Mouse (Mus musculus) stomach, postnatal 0 days (tissue): ENCODE measurements around the gene Gm45717. TPM values are rescaled to one million over a fixed set of nuclear protein-coding genes. Genes with fewer than 3 reads are reported as not detected.

ENCODE experiments used
- ATAC-seq: fragments of 200-750 bp; cut with Nextera tagmentation; 2 replicates; pipeline ENCODE4 v1.8.0; 2017; ENCODE audit not compliant: low FRiP score, low TSS enrichment
- DNase-seq: peaks from one replicate; pipeline ENCODE4 v3.0.0-alpha.2; 2016; ENCODE audit warnings: low spot score
- H3K27ac ChIP-seq: fragments of 300-500 bp; sonication (generic); replicated peaks from 2 replicates; pipeline ENCODE4 v1.5.1; 2014; ENCODE audit warnings: mild to moderate bottlenecking, control low read depth
- H3K27me3 ChIP-seq: fragments of 300-500 bp; sonication (generic); 2 replicates; pipeline ENCODE4 v1.6.1; 2014; ENCODE audit warnings: low read length; ENCODE audit not compliant: control insufficient read depth, insufficient read depth
- H3K36me3 ChIP-seq: fragments of 300-500 bp; sonication (generic); 2 replicates; pipeline ENCODE4 v1.6.1; 2014; ENCODE audit warnings: low read length, mixed read lengths; ENCODE audit not compliant: control insufficient read depth, insufficient read depth
- H3K4me1 ChIP-seq: fragments of 300-500 bp; sonication (generic); replicated peaks from 2 replicates; pipeline ENCODE4 v1.6.1; 2014; ENCODE audit warnings: antibody characterized with exemption; ENCODE audit not compliant: control insufficient read depth, insufficient read depth
- H3K4me2 ChIP-seq: fragments of 300-500 bp; sonication (generic); replicated peaks from 2 replicates; pipeline ENCODE4 v1.6.1; 2014; ENCODE audit warnings: low read depth, mild to moderate bottlenecking, control low read depth, moderate library complexity
- H3K4me3 ChIP-seq: fragments of 300-500 bp; sonication (generic); 2 replicates; pipeline ENCODE4 v1.5.1; 2014; ENCODE audit warnings: low read depth, low read length, control low read depth
- H3K9ac ChIP-seq: fragments of 300-500 bp; sonication (generic); 2 replicates; pipeline ENCODE4 v1.6.1; 2014; ENCODE audit warnings: mild to moderate bottlenecking, low read length, control low read depth, mixed read lengths
- H3K9me3 ChIP-seq: fragments of 300-500 bp; sonication (generic); 2 replicates; pipeline ENCODE4 v1.6.1; 2016; ENCODE audit warnings: low read length; ENCODE audit not compliant: control insufficient read depth
- CTCF ChIP-seq: IDR thresholded peaks from 2 replicates; pipeline ENCODE4 v1.5.1; 2016; ENCODE audit warnings: antibody characterized with exemption, low read depth, mild to moderate bottlenecking, moderate library complexity
- EP300 ChIP-seq: optimal IDR thresholded peaks from 2 replicates; pipeline ENCODE3; 2016; ENCODE audit warnings: antibody characterized with exemption
- WGBS: fragments of 180-500 bp; shearing (Covaris S2); extraction: QIAGEN DNeasy Blood & Tissue Kit; methylation state at CpG from one replicate; pipeline ENCODE4 v1.1.7; 2014; 5-methylcytosine and 5-hydroxymethylcytosine counted together
- polyA plus RNA-seq: library from polyadenylated mRNA; unstranded; fragments of >200 nt; fragmentation: Nextera tagmentation; extraction: Ambion mirVana; gene quantifications from 2 replicates; pipeline ENCODE4 v1.2.1, GENCODE M21; 2015

The Gm45717 gene
- polyA plus RNA-seq, 1 experiment from 2014 or later, result 0.32 TPM

DNA sequence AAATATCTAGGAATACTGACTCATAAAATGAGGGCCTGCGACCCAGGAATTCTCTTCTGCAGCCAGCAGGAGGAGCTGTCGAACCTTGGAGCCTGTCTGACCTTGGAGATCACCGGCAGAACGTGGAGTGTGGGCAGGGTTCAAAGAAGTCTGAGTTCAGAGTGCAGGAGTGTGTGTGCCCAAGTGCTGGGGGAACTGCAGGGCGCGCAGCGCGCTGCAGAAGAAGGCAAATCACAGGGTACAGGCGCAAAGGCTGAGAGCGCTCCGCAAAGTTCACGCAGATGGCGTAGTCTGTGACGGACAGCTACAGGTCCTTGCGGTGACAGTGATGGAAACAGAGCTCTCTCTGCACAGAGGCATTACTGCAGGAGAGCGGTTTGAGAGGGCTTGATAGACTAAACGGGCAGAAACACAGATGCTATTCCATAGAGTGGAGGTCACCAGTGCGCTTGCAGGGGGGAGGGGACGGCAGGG, 47.1 kb downstream of the Gm45717 start:
- WGBS, result 1% methylated on average over 19 of the region's 19 CpGs
- H3K4me2 ChIP-seq, result peak overlapping the region; percentile 70
- H3K27me3 ChIP-seq, result no peaks in the 10 kb centered on the region
- no peak overlapping the region for H3K27ac ChIP-seq
- TF ChIP-seq EP300 (no peak), CTCF (peak; percentile 93)
- peak overlapping the region; percentile 36 for H3K4me3 ChIP-seq
- 0 out of 2 replicates have a peak, but pooled peaks cover 6% of the 10 kb centered on the region for H3K4me1 ChIP-seq
- peak overlapping the region; percentile 54 for H3K9ac ChIP-seq
- peak; percentile 67 for ATAC-seq
- DNase-seq, result peak; percentile 83
- no peaks in the 10 kb centered on the region for H3K9me3 ChIP-seq
- no peaks in the 10 kb centered on the region for H3K36me3 ChIP-seq

DNA sequence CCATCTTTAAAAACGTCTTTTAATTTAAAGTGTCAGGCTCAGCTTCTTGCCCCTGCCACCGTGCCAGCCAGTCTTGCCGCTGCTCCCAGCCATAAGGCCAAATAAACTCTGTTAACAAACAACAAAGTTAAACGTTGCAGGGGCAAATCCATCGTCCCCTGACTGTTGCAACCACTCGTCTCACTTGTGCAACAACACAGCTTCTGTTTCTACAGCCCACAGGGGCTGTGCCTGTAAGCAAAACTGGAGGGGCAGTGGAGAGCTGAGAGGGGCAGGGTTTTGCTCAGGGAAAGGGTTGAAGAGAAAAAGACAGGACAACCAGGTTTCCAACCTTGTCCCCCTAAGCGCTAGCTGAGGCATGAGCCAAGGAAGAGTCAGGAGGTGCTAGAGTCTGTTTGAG, 47.6 kb downstream of the Gm45717 start:
- no peak for TF ChIP-seq EP300
- no peak for TF ChIP-seq CTCF
- Histone ChIP-seq H3K4me2 (peak overlapping the region; percentile 70; the same call in 1 of the 2 replicates), H3K4me3 (no peak overlapping the region), H3K4me1 (0 out of 2 replicates have a peak, but pooled peaks cover 6% of the 10 kb centered on the region), H3K9ac (peak overlapping the region; percentile 54; the same call in 1 of the 2 replicates), H3K27me3 (no peaks in the 10 kb centered on the region), H3K27ac (no peak overlapping the region), H3K9me3 (no peaks in the 10 kb centered on the region), H3K36me3 (no peaks in the 10 kb centered on the region)
- DNase-seq (no peak), ATAC-seq (no peak)
- WGBS, result 41% methylated on average over 7 of the region's 7 CpGs

DNA sequence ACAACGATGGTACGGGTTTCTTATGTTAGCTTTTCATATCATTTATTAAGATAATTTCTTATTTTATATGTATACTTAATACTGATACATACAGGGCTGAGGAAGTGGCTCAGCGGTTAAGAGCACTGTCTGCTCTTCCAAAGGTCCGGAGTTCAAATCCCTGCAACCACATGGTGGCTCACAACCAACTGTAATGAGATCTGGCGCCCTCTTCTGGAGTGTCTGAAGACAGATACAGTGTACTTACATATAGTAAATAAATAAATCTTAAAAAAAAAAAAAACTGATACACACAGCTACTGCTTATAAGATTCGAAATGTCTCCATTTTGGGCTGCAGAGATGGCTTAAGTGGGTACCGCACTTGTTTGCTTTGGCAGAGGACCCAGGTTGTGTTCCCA, 48.0 kb downstream of the Gm45717 start:
- 74% methylated on average over 7 of the region's 7 CpGs for WGBS
- TF ChIP-seq CTCF, result peak; percentile 28; the same call in 1 of the 2 replicates
- no peak for TF ChIP-seq EP300
- H3K36me3 ChIP-seq, result no peaks in the 10 kb centered on the region

DNA sequence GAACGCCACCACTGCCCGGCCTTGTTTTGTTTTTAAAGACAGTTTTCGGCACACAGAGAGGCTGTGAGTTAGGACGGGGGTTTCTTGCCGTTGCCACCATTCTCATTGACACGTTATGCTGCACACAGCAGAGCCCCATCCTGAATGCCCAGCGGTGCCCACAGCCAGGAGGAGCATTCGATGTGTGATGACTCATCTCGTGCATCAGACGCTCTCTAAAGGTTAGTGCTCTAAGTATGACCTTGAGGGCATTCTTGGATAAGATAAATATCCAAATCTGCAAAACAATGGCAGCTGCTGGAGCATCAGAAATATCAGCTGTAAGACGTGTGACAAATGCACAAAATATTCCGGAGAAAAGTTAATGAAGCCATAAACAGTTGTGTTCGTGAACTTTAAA, 48.6 kb downstream of the Gm45717 start:
- H3K36me3 ChIP-seq, result no peaks in the 10 kb centered on the region
- H3K9ac ChIP-seq, result no peak overlapping the region
- no peak for DNase-seq
- ATAC-seq, result no peak
- 69% methylated on average over 13 of the region's 13 CpGs for WGBS
- TF ChIP-seq EP300 (no peak), CTCF (no peak)
- H3K27ac ChIP-seq, result no peak overlapping the region
- H3K4me2 ChIP-seq, result no peak overlapping the region
- no peaks in the 10 kb centered on the region for H3K27me3 ChIP-seq
- no peak overlapping the region for H3K4me3 ChIP-seq
- no peaks in the 10 kb centered on the region for H3K9me3 ChIP-seq
- H3K4me1 ChIP-seq, result 0 out of 2 replicates have a peak, but pooled peaks cover 3% of the 10 kb centered on the region

More for the DNA sequence above, 48.0 kb downstream of the Gm45717 start:
- Histone ChIP-seq H3K27me3 (no peaks in the 10 kb centered on the region), H3K4me2 (no peak overlapping the region), H3K4me3 (no peak overlapping the region), H3K27ac (no peak overlapping the region), H3K9ac (no peak overlapping the region), H3K4me1 (0 out of 2 replicates have a peak, but pooled peaks cover 3% of the 10 kb centered on the region), H3K9me3 (no peaks in the 10 kb centered on the region)
- ATAC-seq, result no peak
- DNase-seq, result no peak

- H3K36me3 ChIP-seq, result no peaks in the 10 kb centered on the region
- H3K27me3 ChIP-seq, result no peaks in the 10 kb centered on the region
- WGBS, result 67% methylated on average over 2 of the region's 2 CpGs
Observed at GRCm38 (mm10) chr7:140905642-140906081, 50.1 kb downstream of the Gm45717 start.

DNA sequence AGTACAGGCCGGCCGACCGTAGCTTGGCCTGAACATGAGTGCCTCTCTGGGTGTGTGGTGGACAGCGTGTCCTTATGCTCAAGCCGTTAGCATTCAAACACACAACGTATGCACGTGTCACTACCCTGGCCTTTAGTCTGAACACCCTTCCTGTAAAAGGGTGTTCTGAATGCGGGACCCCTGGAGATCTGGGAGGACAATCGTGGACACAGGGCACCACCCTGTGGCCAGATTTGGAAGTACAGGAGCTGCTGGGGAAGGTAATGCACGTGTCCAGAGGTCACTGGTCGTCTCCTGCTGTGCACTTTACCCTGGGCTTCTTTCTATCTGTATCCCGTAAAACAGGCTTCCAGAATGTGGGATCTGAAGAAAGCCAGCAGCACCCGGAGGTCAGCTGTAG, 52.5 kb downstream of the Gm45717 start:
- H3K9me3 ChIP-seq, result no peaks in the 10 kb centered on the region
- DNase-seq, result peak; percentile 79

More at GRCm38 (mm10) chr7:140905642-140906081, 50.1 kb downstream of the Gm45717 start:
- Histone ChIP-seq H3K9ac (no peak overlapping the region), H3K4me1 (0 out of 2 replicates have a peak, but pooled peaks cover 3% of the 10 kb centered on the region), H3K4me2 (no peak overlapping the region), H3K4me3 (no peak overlapping the region), H3K9me3 (no peaks in the 10 kb centered on the region), H3K27ac (no peak overlapping the region)
- TF ChIP-seq CTCF (no peak), EP300 (no peak)
- DNase-seq (no peak), ATAC-seq (no peak)

More for the DNA sequence above, 52.5 kb downstream of the Gm45717 start:
- H3K4me3 ChIP-seq, result no peak overlapping the region
- peaks cover 3% of the 10 kb centered on the region; the same call in 1 of the 2 replicates for H3K36me3 ChIP-seq
- 27% methylated on average over 13 of the region's 13 CpGs for whole genome bisulfite sequencing
- no peaks in the 10 kb centered on the region for H3K4me1 ChIP-seq
- H3K27ac ChIP-seq, result no peak overlapping the region
- H3K9ac ChIP-seq, result no peak overlapping the region
- ATAC-seq, result peak; percentile 64
- H3K4me2 ChIP-seq, result no peak overlapping the region
- H3K27me3 ChIP-seq, result no peaks in the 10 kb centered on the region
- TF ChIP-seq EP300, result no peak
- peak; percentile 94 for TF ChIP-seq CTCF
